Mouse (Mus musculus) liver, embryonic 12.5 days (tissue): ENCODE results near the gene Pcsk5. TPM values are rescaled to one million over a fixed set of nuclear protein-coding genes. Genes with fewer than 3 reads are reported as not detected.

ENCODE experiments used
- ATAC-seq: fragments of 200-750 bp; cut with Nextera tagmentation; 2 replicates; pipeline ENCODE4 v1.8.0; 2017; ENCODE audit warnings: moderate number of reproducible peaks, mild to moderate bottlenecking, moderate library complexity
- H3K27ac ChIP-seq: fragments of 300-500 bp; sonication (generic); 2 replicates; pipeline ENCODE4 v1.5.1; 2016; ENCODE audit warnings: mild to moderate bottlenecking
- H3K27me3 ChIP-seq: fragments of 300-500 bp; sonication (generic); replicated peaks from 2 replicates; pipeline ENCODE4 v1.6.1; 2016; ENCODE audit warnings: mild to moderate bottlenecking, moderate library complexity
- H3K36me3 ChIP-seq: fragments of 300-500 bp; sonication (generic); 2 replicates; pipeline ENCODE4 v1.6.1; 2016; ENCODE audit warnings: mild to moderate bottlenecking, moderate library complexity
- H3K4me1 ChIP-seq: fragments of 300-500 bp; sonication (generic); 2 replicates; pipeline ENCODE4 v1.6.1; 2016
- H3K4me2 ChIP-seq: fragments of 300-500 bp; sonication (generic); 2 replicates; pipeline ENCODE4 v1.6.1; 2016; ENCODE audit warnings: mild to moderate bottlenecking, moderate library complexity
- H3K4me3 ChIP-seq: fragments of 300-500 bp; sonication (generic); 2 replicates; pipeline ENCODE4 v1.5.1; 2016; ENCODE audit warnings: mild to moderate bottlenecking, moderate library complexity
- H3K9ac ChIP-seq: fragments of 300-500 bp; sonication (generic); 2 replicates; pipeline ENCODE4 v1.6.1; 2016; ENCODE audit warnings: mild to moderate bottlenecking, moderate library complexity
- H3K9me3 ChIP-seq: fragments of 300-500 bp; sonication (generic); replicated peaks from 2 replicates; pipeline ENCODE4 v1.6.1; 2016; ENCODE audit warnings: mild to moderate bottlenecking, moderate library complexity
- whole genome bisulfite sequencing: fragments of 180-500 bp; shearing (Covaris S2); methylation state at CpG from one replicate; pipeline ENCODE4 v1.1.7; 2016; ENCODE audit not compliant: insufficient replicate concordance; 5-methylcytosine and 5-hydroxymethylcytosine counted together
- polyA plus RNA-seq: library from polyadenylated mRNA; unstranded; fragments of >200 nt; fragmentation: Nextera tagmentation; extraction: Ambion mirVana; gene quantifications from 2 replicates; pipeline ENCODE4 v1.2.1, GENCODE M21; 2016

Gene Pcsk5
- polyA plus RNA-seq, 1 experiment from 2014 or later = 2.9 TPM

DNA sequence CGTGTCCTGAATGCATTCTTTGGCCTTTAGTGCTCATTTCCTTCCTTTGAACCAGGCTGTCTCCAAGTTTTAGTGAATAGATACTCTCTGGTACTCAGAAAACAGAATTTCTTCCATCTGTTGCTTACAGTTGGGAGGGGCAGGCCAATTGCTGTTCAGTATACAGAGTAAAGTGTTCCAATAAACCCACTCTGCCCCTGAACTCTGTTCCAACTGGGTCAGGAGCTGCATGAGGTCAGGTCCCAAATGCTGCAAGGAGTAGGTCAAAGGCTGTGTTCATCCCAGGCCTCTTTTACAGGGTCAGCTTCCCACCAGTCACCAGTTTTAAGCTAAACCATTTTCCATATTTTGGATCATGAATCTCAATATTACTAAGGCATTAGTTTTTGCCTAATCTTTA, 63.4 kb downstream of the Pcsk5 start:
- H3K36me3 ChIP-seq = no peaks in the 10 kb centered on the region
- H3K4me3 ChIP-seq = no peak overlapping the region
- H3K27ac ChIP-seq = no peak overlapping the region
- no peaks in the 10 kb centered on the region for H3K4me1 ChIP-seq
- no peaks in the 10 kb centered on the region for H3K9me3 ChIP-seq
- H3K9ac ChIP-seq = no peak overlapping the region
- no peaks in the 10 kb centered on the region for H3K27me3 ChIP-seq
- no peak for ATAC-seq
- no peak overlapping the region for H3K4me2 ChIP-seq
- 32% methylated on average over 1 of the region's 1 CpGs for WGBS

GRCm38 (mm10) chr19:17769610-17770399, 67.6 kb downstream of the Pcsk5 start:
- ATAC-seq = no peak
- Histone ChIP-seq H3K27ac (no peak overlapping the region), H3K4me2 (no peak overlapping the region), H3K9me3 (no peaks in the 10 kb centered on the region), H3K4me1 (no peaks in the 10 kb centered on the region), H3K9ac (no peak overlapping the region), H3K4me3 (no peak overlapping the region), H3K36me3 (no peaks in the 10 kb centered on the region), H3K27me3 (no peaks in the 10 kb centered on the region)
- 55% methylated on average over 5 of the region's 5 CpGs for WGBS

DNA sequence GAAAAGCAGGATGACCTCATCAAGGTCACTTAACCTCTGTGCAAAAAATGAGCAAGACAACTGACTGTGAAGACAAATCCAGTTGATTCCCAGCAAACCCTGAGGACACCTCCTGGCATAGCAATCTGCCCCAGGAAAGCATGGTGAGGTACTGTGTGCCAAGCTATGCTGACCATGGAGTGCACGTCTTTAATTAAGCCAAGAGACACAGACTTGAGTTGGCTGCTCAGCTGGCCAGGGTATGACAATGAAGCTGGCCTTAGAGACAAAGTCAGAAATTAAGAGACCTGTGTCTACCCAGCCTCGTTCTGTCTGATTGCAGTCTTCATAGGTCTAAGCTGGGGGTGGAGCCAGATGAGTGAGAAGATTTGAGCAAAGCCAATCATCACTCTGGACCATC, 72.4 kb downstream of the Pcsk5 start:
- no peaks in the 10 kb centered on the region for H3K9me3 ChIP-seq
- no peaks in the 10 kb centered on the region for H3K36me3 ChIP-seq
- 54% methylated on average over 2 of the region's 2 CpGs for WGBS
- H3K27ac ChIP-seq = no peak overlapping the region
- H3K4me2 ChIP-seq = no peak overlapping the region
- no peak for ATAC-seq
- H3K4me1 ChIP-seq = no peaks in the 10 kb centered on the region
- no peaks in the 10 kb centered on the region for H3K27me3 ChIP-seq
- no peak overlapping the region for H3K4me3 ChIP-seq
- no peak overlapping the region for H3K9ac ChIP-seq

DNA sequence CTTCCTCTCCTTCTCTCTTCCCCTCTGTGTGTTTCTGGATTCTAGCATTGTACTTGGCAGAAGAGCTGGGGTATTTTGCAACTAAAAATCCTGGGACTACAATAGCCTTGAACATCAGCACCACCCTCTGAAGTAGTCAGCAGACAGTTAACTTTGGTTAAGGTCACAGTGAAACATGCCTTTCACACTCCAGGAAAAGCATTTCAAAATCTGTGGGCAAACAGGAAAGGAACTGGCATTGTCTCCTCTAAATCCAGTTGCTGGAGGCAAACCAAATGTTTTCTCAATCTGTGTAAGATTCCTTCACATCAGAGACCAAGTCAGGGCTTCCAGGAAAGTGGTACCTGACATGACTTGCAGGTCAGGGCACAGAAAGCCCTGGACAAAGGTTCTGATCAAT, 74.7 kb downstream of the Pcsk5 start:
- Histone ChIP-seq H3K4me3 (no peak overlapping the region), H3K36me3 (no peaks in the 10 kb centered on the region), H3K27ac (no peak overlapping the region), H3K9me3 (no peaks in the 10 kb centered on the region), H3K9ac (no peak overlapping the region), H3K27me3 (no peaks in the 10 kb centered on the region), H3K4me2 (no peak overlapping the region), H3K4me1 (no peaks in the 10 kb centered on the region)
- no peak for ATAC-seq

DNA sequence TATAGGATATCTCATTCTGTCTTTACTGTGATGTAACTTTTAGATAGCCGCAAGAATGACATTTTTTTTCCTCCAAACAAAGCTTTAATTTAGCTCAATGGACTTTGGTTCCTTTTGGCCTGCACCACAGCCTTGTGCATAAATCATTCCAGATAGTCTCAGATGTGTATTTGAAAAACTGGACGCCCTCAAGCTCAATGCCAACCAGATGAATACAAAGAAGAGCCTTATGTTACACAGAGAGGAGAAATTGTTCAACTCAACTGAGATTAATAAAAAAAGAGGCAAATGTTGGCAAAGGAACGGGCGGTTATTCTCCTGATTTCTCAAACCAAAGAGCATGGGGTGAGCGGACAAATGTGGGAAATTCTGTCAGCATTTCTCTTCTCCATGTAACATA, 75.8 kb downstream of the Pcsk5 start:
- 65% methylated on average over 5 of the region's 5 CpGs for WGBS
- H3K27ac ChIP-seq = no peak overlapping the region

GRCm38 (mm10) chr19:17752841-17753240, 84.6 kb downstream of the Pcsk5 start:
- no peak for ATAC-seq
- Histone ChIP-seq H3K27me3 (no peaks in the 10 kb centered on the region), H3K4me3 (no peak overlapping the region), H3K9ac (no peak overlapping the region), H3K4me2 (no peak overlapping the region), H3K27ac (no peak overlapping the region), H3K36me3 (no peaks in the 10 kb centered on the region), H3K4me1 (no peaks in the 10 kb centered on the region), H3K9me3 (no peaks in the 10 kb centered on the region)
- WGBS = 55% methylated on average over 3 of the region's 3 CpGs

More for the DNA sequence above, 75.8 kb downstream of the Pcsk5 start:
- no peaks in the 10 kb centered on the region for H3K9me3 ChIP-seq
- no peaks in the 10 kb centered on the region for H3K27me3 ChIP-seq
- H3K9ac ChIP-seq = no peak overlapping the region
- ATAC-seq = no peak
- H3K4me2 ChIP-seq = no peak overlapping the region
- no peaks in the 10 kb centered on the region for H3K4me1 ChIP-seq
- H3K4me3 ChIP-seq = no peak overlapping the region
- H3K36me3 ChIP-seq = no peaks in the 10 kb centered on the region

DNA sequence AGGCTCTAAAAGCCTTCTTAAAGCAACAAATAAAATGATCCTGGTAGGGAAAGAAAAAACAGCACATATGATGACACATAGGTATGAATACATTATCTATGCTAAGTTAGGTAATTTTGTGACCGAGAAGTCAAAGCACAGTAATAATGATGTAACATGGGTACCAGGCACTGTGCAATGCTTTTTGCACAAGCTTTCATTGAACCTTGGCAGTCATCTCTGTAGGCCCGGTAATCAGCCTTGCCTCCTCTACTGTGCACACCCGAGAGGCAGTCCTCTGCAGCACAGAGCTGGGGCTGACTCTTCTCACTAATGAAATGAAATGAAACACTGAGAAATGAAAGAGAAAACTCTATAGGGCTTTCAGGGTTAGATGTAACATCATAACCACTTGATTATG, 89.1 kb downstream of the Pcsk5 start:
- Histone ChIP-seq H3K9me3 (no peaks in the 10 kb centered on the region), H3K27ac (no peak overlapping the region), H3K4me3 (no peak overlapping the region), H3K27me3 (no peaks in the 10 kb centered on the region), H3K36me3 (no peaks in the 10 kb centered on the region), H3K4me1 (no peaks in the 10 kb centered on the region), H3K9ac (no peak overlapping the region), H3K4me2 (no peak overlapping the region)
- 68% methylated on average over 3 of the region's 3 CpGs for WGBS
- ATAC-seq = no peak

DNA sequence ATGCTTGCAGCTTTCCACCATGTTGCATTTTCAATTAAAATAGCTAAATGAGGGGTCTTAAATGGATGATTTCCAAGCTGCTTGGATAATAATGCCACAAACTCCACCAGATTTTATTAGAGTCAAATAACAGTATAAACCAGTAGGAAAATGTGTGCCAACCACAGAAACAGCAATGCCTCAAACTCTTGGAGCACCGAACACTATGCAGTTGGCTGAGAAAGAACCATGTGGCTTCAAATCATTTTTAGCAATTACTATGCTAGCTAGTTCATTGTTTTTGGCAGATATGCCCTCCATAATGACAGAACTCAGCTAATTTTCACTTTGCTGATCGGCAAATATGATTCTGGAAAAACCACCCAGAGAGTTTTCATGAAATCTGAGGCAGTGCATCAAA, 92.1 kb downstream of the Pcsk5 start:
- ATAC-seq = no peak
- Histone ChIP-seq H3K9me3 (no peaks in the 10 kb centered on the region), H3K9ac (no peak overlapping the region), H3K4me3 (no peak overlapping the region), H3K27ac (no peak overlapping the region), H3K27me3 (no peaks in the 10 kb centered on the region), H3K4me2 (no peak overlapping the region), H3K36me3 (no peaks in the 10 kb centered on the region), H3K4me1 (no peaks in the 10 kb centered on the region)
- 70% methylated on average over 2 of the region's 2 CpGs for WGBS

- 62% methylated on average over 8 of the region's 8 CpGs for WGBS
- no peak for ATAC-seq
- H3K27ac ChIP-seq = no peak overlapping the region
These were observed 92.9 kb downstream of the Pcsk5 start for GRCm38 (mm10) chr19:17744474-17745069.

DNA sequence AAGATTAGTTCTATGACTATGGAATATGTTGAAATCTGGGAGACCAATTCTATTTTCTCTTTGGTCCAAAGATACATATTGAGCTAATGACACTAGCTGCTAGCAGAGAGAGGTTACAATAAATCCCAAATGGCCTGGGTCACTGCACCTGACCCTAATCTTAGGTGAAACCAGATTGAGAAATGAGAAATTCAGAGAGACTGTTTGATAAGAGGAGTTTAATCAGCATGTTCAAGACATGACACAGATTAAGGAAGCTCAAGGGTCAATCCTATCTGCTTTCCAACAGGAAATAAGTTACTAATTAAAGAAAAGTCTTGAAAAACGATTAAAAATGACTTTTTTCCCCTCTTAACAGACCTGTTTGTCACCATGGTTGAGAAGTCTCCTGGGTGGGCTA, 96.0 kb downstream of the Pcsk5 start:
- Histone ChIP-seq H3K9ac (no peak overlapping the region), H3K4me3 (no peak overlapping the region), H3K27me3 (no peaks in the 10 kb centered on the region), H3K4me2 (no peak overlapping the region), H3K27ac (no peak overlapping the region), H3K36me3 (no peaks in the 10 kb centered on the region), H3K9me3 (no peaks in the 10 kb centered on the region), H3K4me1 (no peaks in the 10 kb centered on the region)
- no peak for ATAC-seq
- WGBS = 11% methylated on average over 1 of the region's 1 CpGs

More at GRCm38 (mm10) chr19:17744474-17745069, 92.9 kb downstream of the Pcsk5 start:
- Histone ChIP-seq H3K27me3 (no peaks in the 10 kb centered on the region), H3K9me3 (no peaks in the 10 kb centered on the region), H3K4me2 (no peak overlapping the region), H3K4me1 (no peaks in the 10 kb centered on the region), H3K4me3 (no peak overlapping the region), H3K9ac (no peak overlapping the region), H3K36me3 (no peaks in the 10 kb centered on the region)

DNA sequence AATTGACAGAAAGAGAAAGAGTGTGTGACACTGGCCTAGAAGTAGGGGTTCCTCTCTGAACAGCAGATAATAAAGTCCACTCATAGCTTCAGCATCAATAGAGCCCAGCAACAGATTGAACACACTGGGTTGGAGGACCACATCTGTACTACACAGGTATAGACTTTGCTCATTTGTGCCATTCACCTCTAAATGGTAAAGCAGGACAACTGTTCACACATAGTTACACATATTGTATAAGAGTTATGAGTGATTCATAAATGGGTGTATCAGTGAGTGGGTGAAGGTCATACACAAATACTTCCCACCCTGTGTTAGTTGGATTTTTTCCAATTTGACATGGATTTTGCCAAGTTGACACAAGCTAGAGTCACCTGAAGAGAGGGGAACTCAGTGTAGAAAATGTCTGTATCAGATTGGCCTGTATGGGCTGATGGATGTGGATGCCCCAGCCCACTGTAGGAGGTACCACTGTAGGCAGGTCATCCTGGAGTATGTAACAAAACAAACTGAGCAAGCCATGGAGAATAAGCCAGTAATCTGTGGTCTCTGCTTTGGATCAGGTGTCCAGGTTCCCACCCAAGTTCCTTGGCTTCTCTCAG, 104.7 kb downstream of the Pcsk5 start:
- Histone ChIP-seq H3K36me3 (no peaks in the 10 kb centered on the region), H3K27ac (no peak overlapping the region), H3K27me3 (no peaks in the 10 kb centered on the region), H3K9me3 (no peaks in the 10 kb centered on the region), H3K4me2 (no peak overlapping the region), H3K9ac (no peak overlapping the region), H3K4me1 (no peaks in the 10 kb centered on the region), H3K4me3 (no peak overlapping the region)
- ATAC-seq = no peak

DNA sequence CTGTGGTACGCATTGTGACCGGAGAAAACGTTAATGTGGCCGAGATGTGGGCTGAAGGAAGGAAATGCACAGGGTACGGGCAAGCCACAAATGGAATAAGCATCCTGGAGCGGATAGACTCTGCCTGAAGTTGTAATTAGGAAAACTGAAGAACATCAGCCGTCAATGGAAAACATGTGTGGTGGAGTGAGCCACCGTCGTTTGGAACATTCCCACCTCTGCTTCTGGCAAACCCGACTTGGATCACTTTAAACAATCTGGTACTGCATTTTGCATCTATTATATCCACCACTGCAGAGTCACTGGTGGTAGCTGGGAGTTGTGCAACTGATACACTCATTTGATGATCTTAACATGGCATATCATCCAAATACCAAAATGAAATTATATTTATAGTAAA, 120.4 kb downstream of the Pcsk5 start:
- Histone ChIP-seq H3K4me3 (no peak overlapping the region), H3K27ac (no peak overlapping the region), H3K36me3 (no peaks in the 10 kb centered on the region), H3K27me3 (no peaks in the 10 kb centered on the region), H3K4me1 (no peaks in the 10 kb centered on the region), H3K4me2 (no peak overlapping the region), H3K9ac (no peak overlapping the region), H3K9me3 (no peaks in the 10 kb centered on the region)
- whole genome bisulfite sequencing = 58% methylated on average over 10 of the region's 10 CpGs
- no peak for ATAC-seq
